Mouse (Mus musculus) megakaryocyte-erythroid progenitor cell, adult 5-6 weeks (primary cell): ENCODE data around the gene Tpm3. TPM values are rescaled to one million over a fixed set of nuclear protein-coding genes. Genes with fewer than 3 reads are reported as not detected.

Experiments
- ATAC-seq: replicated peaks from 2 replicates; pipeline ENCODE4 v1.8.0; 2016; ENCODE audit warnings: mild to moderate bottlenecking, inconsistent platforms; ENCODE audit not compliant: severe bottlenecking, poor library complexity, low FRiP score, low TSS enrichment
- total RNA-seq, 2 experiments: library from RNA; stranded (forward) in 1 of 2; stranded (reverse) in 1 of 2; fragments of 200-1000, 215-1000 nt in 1 of 2; fragments of >200 nt in 1 of 2; fragmentation: Nextera tagmentation in 1 of 2; gene quantifications; 2 replicates each; pipeline ENCODE4 v1.2.3; 2014 to 2017

The Tpm3 gene
- total RNA-seq (2014; fragmentation: Nextera tagmentation) (192 and 222 TPM in 2 replicates), total RNA-seq (2017) (375 and 390 TPM in 2 replicates)

- no peak for ATAC-seq
These were observed at the start of gene Tpm3 for GRCm38 (mm10) chr3:90072294-90072693. Gene Tpm3, plus strand, starts transcription at chr3:90072649.

- 0 out of 2 replicates have a peak, but pooled peaks have one; percentile 37 for ATAC-seq
These were observed 37.8 kb upstream of the Tpm3 start for GRCm38 (mm10) chr3:90034653-90035052.

GRCm38 (mm10) chr3:90036263-90036662 lies 36.2 kb upstream of the Tpm3 start:
- no peak for ATAC-seq

- ATAC-seq: no peak
These were observed 22.8 kb upstream of the Tpm3 start for GRCm38 (mm10) chr3:90049691-90050090.

- ATAC-seq: peak; percentile 64
These were observed 20.8 kb upstream of the Tpm3 start, which contains the start of gene 4933434E20Rik for GRCm38 (mm10) chr3:90051441-90052350. Gene 4933434E20Rik, plus strand, starts transcription at chr3:90051636.

GRCm38 (mm10) chr3:90052351-90053241 lies 19.9 kb upstream of the Tpm3 start, which contains the start of gene Ubap2l:
Gene Ubap2l, minus strand, starts transcription at chr3:90052628.
- ATAC-seq: peak; percentile 83

GRCm38 (mm10) chr3:90061549-90061948 lies 10.9 kb upstream of the Tpm3 start:
- no peak for ATAC-seq

- no peak for ATAC-seq
These were observed 9.9 kb upstream of the Tpm3 start for GRCm38 (mm10) chr3:90062539-90062938.

- ATAC-seq: peak; percentile 55; the same call in 1 of the 2 replicates
These were observed 8.1 kb upstream of the Tpm3 start for GRCm38 (mm10) chr3:90064383-90064782.

- peak; percentile 45; the same call in 1 of the 2 replicates for ATAC-seq
These were observed 6.9 kb upstream of the Tpm3 start for GRCm38 (mm10) chr3:90065553-90065952.

- no peak for ATAC-seq
These were observed 4.6 kb upstream of the Tpm3 start for GRCm38 (mm10) chr3:90067851-90068250.

- no peak for ATAC-seq
These were observed 2.8 kb upstream of the Tpm3 start for GRCm38 (mm10) chr3:90069688-90070087.

- no peak for ATAC-seq
These were observed 4.7 kb downstream of the Tpm3 start for GRCm38 (mm10) chr3:90076921-90077716.

- no peak for ATAC-seq
These were observed 5.8 kb downstream of the Tpm3 start for GRCm38 (mm10) chr3:90078224-90078623.

GRCm38 (mm10) chr3:90079133-90079762 lies 6.8 kb downstream of the Tpm3 start:
- peak; percentile 93 for ATAC-seq

GRCm38 (mm10) chr3:90079763-90080497 lies 7.5 kb downstream of the Tpm3 start:
- ATAC-seq: peak; percentile 32

- ATAC-seq: no peak
These were observed 8.0 kb downstream of the Tpm3 start for GRCm38 (mm10) chr3:90080498-90080863.
